In genomic region chr4:155776704-155777335, GRCm38 (mm10) we compare ENCODE assay signal across 12 mouse cellular contexts. TPM values are rescaled to one million over a fixed set of nuclear protein-coding genes. Genes with fewer than 3 reads are reported as not detected.
A peak's percentile ranks its signal among the peaks of the same experiment; 100 is the strongest.
DNase-seq lines count a peak whose midpoint lies in the region; ATAC-seq and TF ChIP-seq lines count a peak whose summit lies in the region.
"Had no signal": no experiment of that assay in that cellular context is flagged by ENCODE, and none has a peak within 500 bp of the region (broad histone marks: within the 10 kb centered on the region; RNA-seq: fewer than 3 reads in every experiment).

No protein-coding gene starts in this region.

- ATAC-seq in granulocyte monocyte progenitor cell, adult 5-6 weeks (replicated peaks; ENCODE audit: poor library complexity, severe bottlenecking), result no peak

- H3K9me3 ChIP-seq in E14TG2a.4 (ENCODE audit: low read length), result no peaks in the 10 kb centered on the region
- H3K9me3 ChIP-seq: limb, embryonic 12.5 days had no signal

- intact Hi-C loops in heart, postnatal 25 days (cut with DNase I), result no loop called here
- intact Hi-C loops in left cerebral cortex, adult 2 months (cut with DNase I), result no loop called here

- no peaks in the 10 kb centered on the region for H3K36me3 ChIP-seq in E14TG2a.4 (ENCODE audit: insufficient read depth, low read length)
- H3K36me3 ChIP-seq: limb, embryonic 12.5 days had no signal

- peak; percentile 97 for DNase-seq in heart, adult 11 months
- no peak for DNase-seq in heart, postnatal 25 days (ENCODE audit: low spot score)
- DNase-seq in left cerebral cortex, adult 2 months (ENCODE audit: extremely low spot score in 1 of 2, low spot score in 2 of 2), result no peak
- DNase-seq in left cerebral cortex, adult 11 months (ENCODE audit: low spot score), result no peak
- DNase-seq in frontal cortex, postnatal 36 days (ENCODE audit: low spot score in 2 of 2), result peak; percentile 46 to 54
- no peak for DNase-seq in gastrocnemius, adult 18-20 months (ENCODE audit: low spot score)
- DNase-seq: adrenal gland, postnatal 25 days had no signal

- H3K27ac ChIP-seq in left cerebral cortex, adult 2 months, result peak overlapping the region; percentile 86
- H3K27ac ChIP-seq: limb, embryonic 12.5 days had no signal

- peaks cover 57% of the 10 kb centered on the region for H3K4me1 ChIP-seq in E14TG2a.4 (replicated peaks; ENCODE audit: low read depth, low read length)

- peaks cover 56% of the 10 kb centered on the region for H3K27me3 ChIP-seq in E14TG2a.4 (ENCODE audit: insufficient read depth, low read length)

- H3K4me3 ChIP-seq in left cerebral cortex, adult 2 months, result no peak overlapping the region
- peak overlapping the region; percentile 21; the same call in 1 of the 2 replicates for H3K4me3 ChIP-seq in E14TG2a.4 (replicated peaks; ENCODE audit: low read length)
- H3K4me3 ChIP-seq: limb, embryonic 12.5 days had no signal

- TF ChIP-seq CTCF in left cerebral cortex, adult 2 months (IDR thresholded peaks at IDR 0.05), result no peak
- no peak for TF ChIP-seq CTCF in E14TG2a.4 (conservative IDR thresholded peaks at IDR 0.05; ENCODE audit: low read length)

RNA-seq across cellular contexts. Expression of gene Vwa1, which starts 2.3 kb away (rescaled TPM):
- total RNA-seq in heart, postnatal 25 days (2021), result 1 to 10 TPM; 7.9 to 9.4 TPM
- 10 to 100 TPM; 13.6 to 15.9 TPM for total RNA-seq in left cerebral cortex, adult 2 months (2021)
- not detected in 2 replicates for total RNA-seq in granulocyte monocyte progenitor cell, adult 5-6 weeks (2014; fragmentation: Nextera tagmentation)
- total RNA-seq in granulocyte monocyte progenitor cell, adult 5-6 weeks (2017), result 0.26 and 0.36 TPM in 2 replicates
- 1 to 10 TPM; 5.3 to 9.7 TPM for total RNA-seq in gastrocnemius, adult 18-20 months (2021)
- total RNA-seq: monocyte, adult 5-6 weeks had no signal

RNA-seq across cellular contexts. Expression of gene Tmem88b, which starts 8.9 kb away (rescaled TPM):
- total RNA-seq in heart, postnatal 25 days (2021), result under 1 TPM; 0.75 to 0.84 TPM
- total RNA-seq in left cerebral cortex, adult 2 months (2021), result 10 to 100 TPM; 16.4 to 16.8 TPM
- total RNA-seq in granulocyte monocyte progenitor cell, adult 5-6 weeks (2014; fragmentation: Nextera tagmentation), result not detected in 2 replicates
- not detected in 2 replicates for total RNA-seq in granulocyte monocyte progenitor cell, adult 5-6 weeks (2017)
- total RNA-seq in gastrocnemius, adult 18-20 months (2021), result under 1 TPM; 0.39 to 0.47 TPM
- total RNA-seq: monocyte, adult 5-6 weeks had no signal

RNA-seq across cellular contexts. Expression of gene Ankrd65, which starts 13.4 kb away (rescaled TPM):
- not detected for total RNA-seq in heart, postnatal 25 days (2021)
- under 1 TPM in 1 of 2 experiments, not detected in 1; 0.29 TPM for total RNA-seq in left cerebral cortex, adult 2 months (2021)
- total RNA-seq in granulocyte monocyte progenitor cell, adult 5-6 weeks (2014; fragmentation: Nextera tagmentation), result not detected in 2 replicates
- total RNA-seq in granulocyte monocyte progenitor cell, adult 5-6 weeks (2017), result not detected in 2 replicates
- not detected for total RNA-seq in gastrocnemius, adult 18-20 months (2021)
- total RNA-seq: adrenal gland, postnatal 25 days; hematopoietic stem cell, adult 5-6 weeks; monocyte, adult 5-6 weeks had no signal

RNA-seq across cellular contexts. Expression of gene Atad3a, which starts 15.9 kb away (rescaled TPM):
- 10 to 100 TPM; 49.6 to 50.3 TPM for total RNA-seq in heart, postnatal 25 days (2021)
- total RNA-seq in left cerebral cortex, adult 2 months (2021), result 10 to 100 TPM; 53.0 to 58.8 TPM
- 66.8 and 134 TPM in 2 replicates for total RNA-seq in granulocyte monocyte progenitor cell, adult 5-6 weeks (2014; fragmentation: Nextera tagmentation)
- 95.3 and 118 TPM in 2 replicates for total RNA-seq in granulocyte monocyte progenitor cell, adult 5-6 weeks (2017)
- total RNA-seq in gastrocnemius, adult 18-20 months (2021), result 10 to 100 TPM; 25.0 to 28.1 TPM

RNA-seq across cellular contexts. Expression of gene Mrpl20, which starts 25.9 kb away (rescaled TPM):
- total RNA-seq in heart, postnatal 25 days (2021), result 10 to 100 TPM; 75.0 to 78.0 TPM
- total RNA-seq in left cerebral cortex, adult 2 months (2021), result 10 to 100 TPM; 82.7 to 84.8 TPM
- 191 and 198 TPM in 2 replicates for total RNA-seq in granulocyte monocyte progenitor cell, adult 5-6 weeks (2014; fragmentation: Nextera tagmentation)
- 84.2 and 91.1 TPM in 2 replicates for total RNA-seq in granulocyte monocyte progenitor cell, adult 5-6 weeks (2017)
- total RNA-seq in gastrocnemius, adult 18-20 months (2021), result 10 to 100 TPM; 50.3 to 54.0 TPM

Comparison
In these comparisons a context has a peak if more than half of its experiments do, and no peak if none do; other contexts are left out.
1. DNase-seq: peak in heart, adult 11 months (single experiment) and frontal cortex, postnatal 36 days (2 of 2); none in heart, postnatal 25 days (single experiment), left cerebral cortex, adult 2 months (0 of 2), left cerebral cortex, adult 11 months (single experiment) and gastrocnemius, adult 18-20 months (single experiment).
2. RNA of gene Vwa1, which starts 2.3 kb away (total RNA-seq): 13.6 to 15.9 TPM in left cerebral cortex, adult 2 months, 5.3 to 9.7 TPM in gastrocnemius, adult 18-20 months and 7.9 to 9.4 TPM in heart, postnatal 25 days; 0.26 to 0.36 TPM in granulocyte monocyte progenitor cell, adult 5-6 weeks; every median in the first group is over 4 times any median in the second.
3. RNA of gene Tmem88b, which starts 8.9 kb away (total RNA-seq): 16.4 to 16.8 TPM in left cerebral cortex, adult 2 months; 0.75 to 0.84 TPM in heart, postnatal 25 days, 0.39 to 0.47 TPM in gastrocnemius, adult 18-20 months and not detected in granulocyte monocyte progenitor cell, adult 5-6 weeks; every median in the first group is over 4 times any median in the second.